Mouse (Mus musculus) heart, embryonic 16.5 days (tissue): ENCODE data around the gene Ubc. TPM values are rescaled to one million over a fixed set of nuclear protein-coding genes. Genes with fewer than 3 reads are reported as not detected.

Source experiments
- ATAC-seq: fragments of 200-750 bp; cut with Nextera tagmentation; replicated peaks from 2 replicates; pipeline ENCODE4 v1.8.0; 2017; ENCODE audit warnings: moderate number of reproducible peaks; ENCODE audit not compliant: insufficient read depth, low FRiP score; ENCODE audit errors: extremely low read depth
- H3K27ac ChIP-seq: fragments of 300-500 bp; sonication (generic); 2 replicates; pipeline ENCODE4 v1.5.1; 2014; ENCODE audit warnings: mild to moderate bottlenecking, low read length, control low read depth, moderate library complexity
- H3K27me3 ChIP-seq: fragments of 300-500 bp; sonication (generic); 2 replicates; pipeline ENCODE4 v1.6.1; 2014; ENCODE audit warnings: low read length, mixed read lengths; ENCODE audit not compliant: control insufficient read depth, insufficient read depth
- H3K36me3 ChIP-seq: fragments of 300-500 bp; sonication (generic); 2 replicates; pipeline ENCODE4 v1.6.1; 2014; ENCODE audit not compliant: control insufficient read depth, insufficient read depth
- H3K4me1 ChIP-seq: fragments of 300-500 bp; sonication (generic); 2 replicates; pipeline ENCODE4 v1.6.1; 2014; ENCODE audit warnings: low read length, mixed read lengths; ENCODE audit not compliant: control insufficient read depth, insufficient read depth
- H3K4me2 ChIP-seq: fragments of 300-500 bp; sonication (generic); 2 replicates; pipeline ENCODE4 v1.6.1; 2014; ENCODE audit warnings: low read depth, mild to moderate bottlenecking, control low read depth, low read length
- H3K4me3 ChIP-seq: fragments of 300-500 bp; sonication (generic); 2 replicates; pipeline ENCODE4 v1.5.1; 2014; ENCODE audit warnings: mild to moderate bottlenecking, control low read depth, low read length
- H3K9ac ChIP-seq: fragments of 300-500 bp; sonication (generic); 2 replicates; pipeline ENCODE4 v1.6.1; 2014; ENCODE audit warnings: low read length, control low read depth
- H3K9me3 ChIP-seq: fragments of 300-500 bp; sonication (generic); replicated peaks from 2 replicates; pipeline ENCODE4 v1.6.1; 2016; ENCODE audit warnings: low read length; ENCODE audit not compliant: control insufficient read depth
- WGBS: fragments of 180-500 bp; shearing (Covaris S2); extraction: QIAGEN DNeasy Blood & Tissue Kit; methylation state at CpG from one replicate; pipeline ENCODE4 v1.1.7; 2014; 5-methylcytosine and 5-hydroxymethylcytosine counted together
- polyA plus RNA-seq: library from polyadenylated mRNA; unstranded; fragments of >200 nt; fragmentation: Nextera tagmentation; extraction: Ambion mirVana; gene quantifications from 2 replicates; pipeline ENCODE4 v1.2.1, GENCODE M21; 2015

Gene Ubc
- polyA plus RNA-seq, 1 experiment from 2014 or later: 928 TPM

DNA sequence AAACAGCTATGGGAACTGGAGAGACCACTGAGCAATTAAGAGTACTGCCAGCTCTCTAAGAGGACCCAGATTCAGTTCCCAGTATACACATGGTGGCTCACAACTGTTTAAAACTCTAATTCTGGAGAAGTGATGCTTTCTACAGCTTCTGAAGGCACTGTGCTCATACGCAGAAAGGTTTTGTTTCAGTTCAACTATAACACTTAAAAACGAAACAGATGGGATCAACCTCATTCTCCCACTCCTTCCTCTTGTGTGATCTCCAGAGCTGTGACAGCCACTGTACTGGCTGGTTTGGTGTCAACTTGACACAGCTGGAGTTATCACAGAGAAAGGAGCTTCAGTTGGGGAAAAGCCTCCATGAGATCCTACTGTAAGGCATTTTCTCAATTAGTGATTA lies 14.1 kb downstream of the Ubc start:
- Histone ChIP-seq H3K27ac (no peak overlapping the region), H3K9me3 (0 out of 2 replicates have a peak, but pooled peaks cover 5% of the 10 kb centered on the region), H3K4me1 (no peaks in the 10 kb centered on the region), H3K27me3 (no peaks in the 10 kb centered on the region), H3K4me3 (no peak overlapping the region), H3K36me3 (no peaks in the 10 kb centered on the region), H3K9ac (no peak overlapping the region), H3K4me2 (no peak overlapping the region)
- WGBS: 78% methylated on average over 2 of the region's 2 CpGs
- ATAC-seq: no peak

DNA sequence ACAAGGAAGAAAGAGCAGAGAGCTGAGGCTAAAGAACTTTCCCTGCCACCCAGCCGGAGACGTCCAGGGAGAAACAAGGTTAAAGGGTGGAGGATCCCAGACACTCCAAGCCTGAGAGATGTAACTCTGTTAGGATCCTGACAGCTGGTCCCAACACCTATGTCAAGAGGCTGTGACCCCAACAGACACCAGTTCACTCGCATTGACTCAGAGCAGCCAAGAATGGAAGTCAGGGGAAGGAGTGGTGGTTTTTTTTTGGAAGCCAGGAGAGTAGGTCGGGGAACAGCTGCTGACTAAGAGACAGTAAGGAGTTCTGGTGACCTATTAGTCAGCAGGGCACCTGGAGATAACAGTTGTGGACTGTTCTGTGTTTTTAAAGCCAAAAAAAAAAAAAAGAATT lies 18.0 kb downstream of the Ubc start:
- no peaks in the 10 kb centered on the region for H3K36me3 ChIP-seq
- no peak overlapping the region for H3K4me3 ChIP-seq
- 0 out of 2 replicates have a peak, but pooled peaks cover 5% of the 10 kb centered on the region for H3K9me3 ChIP-seq
- WGBS: 52% methylated on average over 4 of the region's 4 CpGs
- H3K4me1 ChIP-seq: no peaks in the 10 kb centered on the region
- no peak for ATAC-seq
- no peak overlapping the region for H3K9ac ChIP-seq
- H3K27me3 ChIP-seq: no peaks in the 10 kb centered on the region
- no peak overlapping the region for H3K4me2 ChIP-seq
- no peak overlapping the region for H3K27ac ChIP-seq

DNA sequence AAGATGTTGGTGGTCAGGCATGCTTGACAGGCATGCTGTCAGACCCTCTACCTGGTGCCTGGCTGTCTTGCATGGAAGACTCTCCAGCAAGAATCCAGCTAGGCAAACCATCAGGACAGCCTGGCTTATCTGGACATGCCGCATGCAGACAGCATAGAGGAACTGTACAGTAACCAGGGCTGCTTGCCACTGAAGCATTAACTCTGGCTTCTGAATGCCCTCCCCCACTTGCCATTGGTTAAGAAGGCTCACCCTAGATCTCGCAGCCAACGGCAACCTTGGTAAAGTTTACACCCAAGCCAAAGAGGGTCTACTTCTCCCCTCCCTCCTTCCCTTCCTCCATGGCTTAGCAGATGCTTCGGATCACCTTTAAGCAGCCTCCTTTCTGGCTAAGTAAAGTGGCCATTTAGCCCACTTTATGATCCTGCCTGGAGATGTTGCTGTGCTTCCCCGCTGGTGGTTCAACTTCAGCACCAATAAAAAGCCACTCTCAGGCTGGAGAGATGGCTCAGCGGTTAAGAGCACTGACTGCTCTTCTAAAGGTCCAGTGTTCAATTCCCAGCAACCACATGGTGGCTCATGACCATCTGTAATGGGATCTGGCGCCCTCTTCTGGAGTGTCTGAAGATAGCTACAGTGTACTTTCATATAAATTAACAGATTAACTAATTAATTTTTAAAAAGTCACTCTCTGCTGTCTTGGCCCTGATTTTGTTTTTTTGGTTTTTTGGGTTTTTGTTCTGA lies 18.9 kb downstream of the Ubc start:
- no peaks in the 10 kb centered on the region for H3K27me3 ChIP-seq
- no peak overlapping the region for H3K4me3 ChIP-seq
- 0 out of 2 replicates have a peak, but pooled peaks cover 5% of the 10 kb centered on the region for H3K9me3 ChIP-seq
- no peak overlapping the region for H3K4me2 ChIP-seq
- no peak for ATAC-seq
- H3K36me3 ChIP-seq: no peaks in the 10 kb centered on the region
- H3K4me1 ChIP-seq: no peaks in the 10 kb centered on the region
- H3K27ac ChIP-seq: no peak overlapping the region
- H3K9ac ChIP-seq: no peak overlapping the region
- WGBS: 69% methylated on average over 7 of the region's 7 CpGs

DNA sequence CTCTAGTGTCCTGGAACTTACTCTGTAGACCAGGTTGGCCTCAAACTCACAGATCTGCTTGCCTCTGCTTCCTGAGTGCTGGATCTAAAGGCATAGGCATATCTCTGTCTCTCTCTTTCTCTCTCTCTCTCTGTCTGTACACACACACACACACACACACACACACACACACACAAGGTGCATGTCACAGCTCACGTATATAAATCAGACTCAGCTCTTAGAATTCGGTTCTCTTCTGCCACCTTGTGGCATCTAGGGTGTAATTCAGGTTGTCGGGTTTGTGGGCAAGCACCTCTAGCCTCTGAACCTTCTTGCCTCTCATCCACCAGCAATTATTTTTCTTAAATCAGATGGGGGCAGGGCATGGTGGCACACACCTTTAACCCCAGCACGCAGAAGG lies 21.4 kb downstream of the Ubc start:
- ATAC-seq: peak; percentile 30; the same call in 1 of the 2 replicates
- Histone ChIP-seq H3K9ac (no peak overlapping the region), H3K4me2 (no peak overlapping the region), H3K36me3 (no peaks in the 10 kb centered on the region), H3K9me3 (0 out of 2 replicates have a peak, but pooled peaks cover 3% of the 10 kb centered on the region), H3K27me3 (no peaks in the 10 kb centered on the region), H3K4me1 (peaks cover 3% of the 10 kb centered on the region; the same call in 1 of the 2 replicates), H3K4me3 (no peak overlapping the region), H3K27ac (no peak overlapping the region)
- 1% methylated on average over 4 of the region's 4 CpGs for WGBS

DNA sequence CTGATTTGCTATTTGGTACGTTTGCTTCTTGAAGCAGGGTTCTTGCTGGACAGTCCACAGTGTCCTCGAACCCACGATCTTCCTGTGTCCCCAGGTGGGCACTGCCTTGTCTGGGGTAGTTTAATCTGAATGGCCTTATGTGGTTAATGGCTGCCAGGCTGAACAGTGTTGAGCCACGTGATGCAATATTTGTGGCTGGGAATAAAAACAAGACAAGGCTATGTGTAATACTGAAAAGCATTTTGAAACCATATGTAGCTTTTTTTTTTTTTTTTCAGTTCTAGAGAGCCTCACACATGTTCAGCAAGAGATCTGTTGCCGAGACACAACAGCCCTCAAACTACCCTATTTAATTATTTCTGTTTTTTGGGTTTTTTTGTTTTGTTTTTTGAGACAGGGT lies 21.8 kb downstream of the Ubc start:
- no peaks in the 10 kb centered on the region for H3K27me3 ChIP-seq
- no peaks in the 10 kb centered on the region for H3K36me3 ChIP-seq
- 74% methylated on average over 5 of the region's 5 CpGs for WGBS
- 0 out of 2 replicates have a peak, but pooled peaks cover 3% of the 10 kb centered on the region for H3K9me3 ChIP-seq
- no peak overlapping the region for H3K4me3 ChIP-seq
- no peak for ATAC-seq
- H3K4me2 ChIP-seq: no peak overlapping the region
- no peak overlapping the region for H3K27ac ChIP-seq
- peak overlapping the region; percentile 25; the same call in 1 of the 2 replicates for H3K9ac ChIP-seq
- H3K4me1 ChIP-seq: peaks cover 3% of the 10 kb centered on the region; the same call in 1 of the 2 replicates

GRCm38 (mm10) chr5:125364851-125365429 lies 25.1 kb downstream of the Ubc start:
- ATAC-seq: no peak
- Histone ChIP-seq H3K27me3 (no peaks in the 10 kb centered on the region), H3K36me3 (no peaks in the 10 kb centered on the region), H3K27ac (no peak overlapping the region), H3K9ac (no peak overlapping the region), H3K4me2 (no peak overlapping the region), H3K9me3 (no peaks in the 10 kb centered on the region), H3K4me3 (no peak overlapping the region), H3K4me1 (peaks cover 3% of the 10 kb centered on the region; the same call in 1 of the 2 replicates)
- 68% methylated on average over 4 of the region's 4 CpGs for WGBS

- no peaks in the 10 kb centered on the region for H3K27me3 ChIP-seq
- peak; percentile 88 for ATAC-seq
- 24% methylated on average over 7 of the region's 7 CpGs for WGBS
- peak overlapping the region; percentile 74 for H3K27ac ChIP-seq
- no peaks in the 10 kb centered on the region for H3K9me3 ChIP-seq
- no peaks in the 10 kb centered on the region for H3K36me3 ChIP-seq
- H3K4me3 ChIP-seq: no peak overlapping the region
- no peak overlapping the region for H3K9ac ChIP-seq
- no peak overlapping the region for H3K4me2 ChIP-seq
- H3K4me1 ChIP-seq: peaks cover 3% of the 10 kb centered on the region; the same call in 1 of the 2 replicates
Measured at GRCm38 (mm10) chr5:125363894-125364293, 26.1 kb downstream of the Ubc start.

DNA sequence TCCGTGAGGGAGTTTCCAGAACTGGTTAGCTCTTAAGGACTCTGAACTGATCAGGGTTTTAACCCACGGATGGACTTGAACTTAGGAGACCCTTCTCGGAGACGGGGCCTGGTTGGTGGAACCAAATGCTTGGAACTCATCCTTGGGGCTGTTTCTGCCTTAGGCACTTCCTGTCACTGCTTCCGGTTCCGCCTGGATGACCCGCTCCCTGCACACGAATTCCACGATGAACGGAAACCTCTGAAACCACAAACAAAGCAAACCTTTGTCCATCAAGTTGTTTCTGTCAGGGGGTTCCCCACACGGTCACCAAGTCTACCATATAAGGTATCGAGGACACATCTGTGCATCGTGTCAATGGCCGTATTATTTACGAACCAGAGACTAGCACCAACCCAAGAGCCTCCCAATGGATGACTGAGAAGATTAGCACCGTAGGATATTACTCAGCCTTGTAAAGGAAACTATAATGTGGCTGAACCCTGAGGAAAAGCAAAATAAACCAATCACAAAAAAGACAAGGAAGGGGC lies 29.0 kb downstream of the Ubc start:
- H3K36me3 ChIP-seq: no peaks in the 10 kb centered on the region
- no peaks in the 10 kb centered on the region for H3K9me3 ChIP-seq
- H3K4me3 ChIP-seq: no peak overlapping the region
- WGBS: 76% methylated on average over 16 of the region's 16 CpGs
- no peak overlapping the region for H3K4me2 ChIP-seq
- H3K9ac ChIP-seq: no peak overlapping the region
- ATAC-seq: no peak
- H3K4me1 ChIP-seq: peaks cover 5% of the 10 kb centered on the region; the same call in 1 of the 2 replicates
- no peak overlapping the region for H3K27ac ChIP-seq
- H3K27me3 ChIP-seq: no peaks in the 10 kb centered on the region

DNA sequence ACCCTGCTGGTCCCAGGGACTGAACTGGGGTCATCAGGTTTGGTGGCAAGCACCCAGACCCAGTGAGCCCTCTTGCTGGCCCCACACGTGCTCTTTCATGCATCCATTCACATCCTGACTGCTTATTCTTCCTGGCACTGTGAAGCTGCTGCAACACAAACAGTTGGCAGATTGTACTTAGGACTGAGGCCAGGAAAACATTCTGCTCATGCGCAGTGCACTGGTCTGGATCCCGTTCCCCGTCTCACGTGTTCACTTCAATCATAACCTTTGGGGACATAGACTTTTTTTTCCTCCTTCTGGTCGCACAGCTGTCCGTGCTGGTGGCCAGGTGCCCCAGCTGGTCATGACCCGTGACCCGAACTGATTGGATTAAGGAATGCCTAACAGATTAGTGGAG lies 29.4 kb downstream of the Ubc start:
- 70% methylated on average over 9 of the region's 9 CpGs for WGBS
- no peaks in the 10 kb centered on the region for H3K9me3 ChIP-seq
- peaks cover 9% of the 10 kb centered on the region; the same call in 1 of the 2 replicates for H3K4me1 ChIP-seq
- no peak overlapping the region for H3K27ac ChIP-seq
- H3K4me3 ChIP-seq: no peak overlapping the region
- H3K4me2 ChIP-seq: no peak overlapping the region
- no peaks in the 10 kb centered on the region for H3K36me3 ChIP-seq
- no peak for ATAC-seq
- H3K27me3 ChIP-seq: no peaks in the 10 kb centered on the region
- no peak overlapping the region for H3K9ac ChIP-seq
